Mouse (Mus musculus): ENCODE data around the gene Slc6a11.

DNA sequence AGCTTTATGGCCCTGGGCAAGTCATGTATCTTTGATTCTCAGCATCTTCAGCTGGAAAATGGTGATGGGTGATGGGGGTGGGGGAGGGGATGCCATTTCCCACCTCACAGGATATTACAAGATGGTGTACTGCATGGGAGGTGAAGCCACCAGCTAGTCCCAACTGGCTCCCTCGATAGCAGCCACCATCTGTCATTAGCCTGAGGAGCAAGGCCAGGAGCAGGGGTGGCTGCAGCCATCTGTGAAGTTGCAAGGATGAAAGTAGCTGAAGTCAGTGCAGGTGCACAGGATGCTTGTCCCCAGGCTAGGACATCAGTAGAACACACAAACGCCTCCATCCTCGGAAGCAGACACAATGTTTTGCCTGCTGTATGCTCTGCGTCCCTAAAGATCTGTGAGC is 159.9 kb downstream of the Slc6a11 start:
- TF ChIP-seq CTCF (IDR thresholded peaks at IDR 0.05; ENCODE audit: borderline replicate concordance, insufficient read depth, low read depth, low read length) (no peak), POLR2A (IDR thresholded peaks at IDR 0.05; ENCODE audit: borderline replicate concordance, insufficient read depth, low read length) (no peak)

Measured in cerebellum, adult 2 months (tissue).